Mouse (Mus musculus): ENCODE results near the gene Gm10320. TPM values are rescaled to one million over a fixed set of nuclear protein-coding genes. Genes with fewer than 3 reads are reported as not detected.

Gm10320 gene
- polyA plus RNA-seq (2016; fragmentation: Nextera tagmentation; extraction: Ambion mirVana) = 0.70 and 1.5 TPM in 2 replicates

DNA sequence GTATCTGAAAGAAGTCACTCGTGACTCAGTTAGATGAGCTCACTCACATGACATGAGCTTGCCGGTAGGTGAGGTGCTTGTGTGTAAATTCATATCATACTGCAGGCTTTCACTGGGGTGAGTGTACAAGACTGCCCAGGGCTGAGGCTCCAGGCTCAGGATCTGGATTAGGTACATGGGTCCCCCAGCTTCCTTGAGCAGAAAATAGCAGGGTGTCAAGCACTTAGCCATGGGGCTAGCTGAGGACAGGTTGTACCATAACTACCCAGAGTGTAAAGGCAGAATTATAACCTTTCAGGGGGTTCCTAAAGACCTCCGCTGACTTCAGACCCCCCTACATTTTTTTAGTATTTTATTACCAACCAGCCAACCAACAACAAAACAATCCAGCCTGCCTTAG is at the start of gene Gm10320:
TSS of gene Gm10320 (minus strand) at position 93 of the 400 bp plus-strand sequence.
- WGBS = 80% methylated on average over 3 of the region's 3 CpGs
- Histone ChIP-seq H3K27me3 (ENCODE audit: low read depth, poor library complexity, severe bottlenecking) (peaks cover 13% of the 10 kb centered on the region), H3K36me3 (no peaks in the 10 kb centered on the region), H3K9me3 (replicated peaks) (no peaks in the 10 kb centered on the region), H3K27ac (no peak within 1 kb of the TSS), H3K4me1 (peaks cover 23% of the 10 kb centered on the region), H3K4me3 (no peak within 1 kb of the TSS)
- DNase-seq (ENCODE audit: low spot score) = no peak

- no peak for DNase-seq (ENCODE audit: low spot score)
- H3K4me1 ChIP-seq = peaks cover 16% of the 10 kb centered on the region
- WGBS = 88% methylated on average over 2 of the region's 2 CpGs
- no peak overlapping the region for H3K4me3 ChIP-seq
- H3K9me3 ChIP-seq (replicated peaks) = no peaks in the 10 kb centered on the region
- peaks cover 11% of the 10 kb centered on the region for H3K27me3 ChIP-seq (ENCODE audit: low read depth, poor library complexity, severe bottlenecking)
- no peak overlapping the region for H3K27ac ChIP-seq
- no peaks in the 10 kb centered on the region for H3K36me3 ChIP-seq
Observed at GRCm38 (mm10) chr13:98541601-98542000, 49.8 kb upstream of the Gm10320 start.

GRCm38 (mm10) chr13:98540206-98540605 is 48.4 kb upstream of the Gm10320 start:
- peaks cover 16% of the 10 kb centered on the region for H3K27me3 ChIP-seq (ENCODE audit: low read depth, poor library complexity, severe bottlenecking)
- no peaks in the 10 kb centered on the region for H3K36me3 ChIP-seq
- H3K4me1 ChIP-seq = peaks cover 19% of the 10 kb centered on the region
- DNase-seq (ENCODE audit: low spot score) = peak; percentile 26
- no peak overlapping the region for H3K4me3 ChIP-seq
- H3K9me3 ChIP-seq (replicated peaks) = no peaks in the 10 kb centered on the region
- WGBS = 86% methylated on average over 3 of the region's 3 CpGs
- H3K27ac ChIP-seq = no peak overlapping the region

DNA sequence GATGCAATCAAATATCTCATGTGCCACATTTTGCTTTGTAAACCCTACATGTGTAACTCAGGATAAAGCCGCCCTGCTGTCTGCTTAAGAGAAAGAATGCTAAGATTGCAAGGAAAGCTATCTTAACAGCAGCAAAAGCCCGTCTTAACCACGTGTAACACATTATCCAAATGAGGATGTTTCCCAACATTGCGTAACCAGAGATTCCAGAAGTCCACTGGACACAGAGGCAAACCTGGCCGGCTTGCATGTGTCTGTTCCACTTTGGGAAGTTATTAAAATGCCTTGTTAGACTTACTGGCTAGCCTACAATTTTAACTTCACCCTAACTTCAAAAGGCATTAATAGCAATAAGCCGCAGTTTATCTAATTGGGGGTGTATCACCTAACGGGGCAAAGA is 47.5 kb upstream of the Gm10320 start:
- Histone ChIP-seq H3K9me3 (replicated peaks) (no peaks in the 10 kb centered on the region), H3K27me3 (ENCODE audit: low read depth, poor library complexity, severe bottlenecking) (peaks cover 16% of the 10 kb centered on the region), H3K4me3 (no peak overlapping the region), H3K4me1 (peaks cover 28% of the 10 kb centered on the region), H3K36me3 (no peaks in the 10 kb centered on the region), H3K27ac (no peak overlapping the region)
- WGBS = 78% methylated on average over 7 of the region's 7 CpGs
- no peak for DNase-seq (ENCODE audit: low spot score)

GRCm38 (mm10) chr13:98538587-98538986 is 46.8 kb upstream of the Gm10320 start:
- WGBS = 89% methylated on average over 5 of the region's 5 CpGs
- no peak overlapping the region for H3K27ac ChIP-seq

DNA sequence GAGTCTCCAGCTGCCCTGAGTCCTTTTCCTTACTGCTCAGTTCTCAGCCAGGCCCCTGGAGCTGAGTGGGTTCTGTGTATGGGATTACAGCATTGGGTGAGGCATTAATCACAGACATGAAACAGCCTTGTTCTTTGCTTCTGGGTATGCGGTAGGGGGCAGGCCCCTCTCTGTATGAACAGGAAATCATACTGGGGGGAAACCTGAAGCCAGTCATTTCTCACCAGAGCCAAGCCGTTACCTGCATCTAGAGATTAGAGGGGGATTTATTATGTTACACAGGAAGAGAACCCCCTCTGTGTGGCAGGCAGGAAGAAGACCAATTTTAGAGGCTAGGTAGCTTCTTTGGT is 43.1 kb upstream of the Gm10320 start:
- WGBS = 14% methylated on average over 2 of the region's 2 CpGs
- Histone ChIP-seq H3K27me3 (ENCODE audit: low read depth, poor library complexity, severe bottlenecking) (peaks cover 12% of the 10 kb centered on the region), H3K4me3 (no peak overlapping the region), H3K27ac (peak overlapping the region; percentile 37), H3K4me1 (peaks cover 60% of the 10 kb centered on the region), H3K9me3 (replicated peaks) (no peaks in the 10 kb centered on the region), H3K36me3 (no peaks in the 10 kb centered on the region)
- DNase-seq (ENCODE audit: low spot score) = no peak

More at GRCm38 (mm10) chr13:98538587-98538986, 46.8 kb upstream of the Gm10320 start:
- no peaks in the 10 kb centered on the region for H3K36me3 ChIP-seq
- peaks cover 35% of the 10 kb centered on the region for H3K4me1 ChIP-seq
- DNase-seq (ENCODE audit: low spot score) = no peak
- no peaks in the 10 kb centered on the region for H3K9me3 ChIP-seq (replicated peaks)
- H3K27me3 ChIP-seq (ENCODE audit: low read depth, poor library complexity, severe bottlenecking) = peaks cover 12% of the 10 kb centered on the region
- no peak overlapping the region for H3K4me3 ChIP-seq

DNA sequence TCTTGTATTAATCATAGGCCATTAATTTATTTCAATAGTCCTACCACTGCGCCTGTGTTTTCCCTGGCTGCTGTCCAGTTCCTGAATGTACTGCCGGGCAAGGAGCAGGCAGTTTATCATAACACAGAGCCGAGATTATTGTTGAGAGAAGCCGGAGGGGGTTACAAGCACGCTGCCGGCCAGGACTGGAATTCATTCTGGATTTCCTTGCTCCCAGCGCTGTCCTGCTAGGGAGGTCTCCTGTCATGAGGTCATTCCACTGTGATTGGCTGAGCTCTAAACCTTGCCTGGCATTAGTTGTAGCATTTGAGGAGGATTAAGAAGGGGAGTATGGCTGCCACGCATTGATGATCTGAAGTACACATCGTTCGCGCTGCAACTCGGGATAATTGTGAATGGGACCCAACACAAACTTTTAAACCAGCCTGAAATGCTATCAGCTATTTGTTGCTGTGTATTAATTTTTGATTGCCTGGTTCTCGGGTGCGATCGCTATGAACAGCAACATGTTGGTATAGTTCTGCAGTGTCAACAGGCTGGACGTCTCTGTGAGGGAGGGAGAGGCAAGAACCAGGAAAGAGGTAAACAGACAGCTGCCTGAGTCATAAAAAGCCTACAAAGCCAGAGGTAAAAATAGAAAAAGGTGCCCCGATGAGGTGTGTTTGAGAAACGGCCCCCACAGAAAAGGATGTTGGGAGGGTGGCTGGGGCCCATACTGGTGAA is 42.5 kb upstream of the Gm10320 start:
- Histone ChIP-seq H3K27ac (peak overlapping the region; percentile 37), H3K36me3 (no peaks in the 10 kb centered on the region), H3K4me3 (peak overlapping the region; percentile 17; the same call in 1 of the 2 replicates), H3K9me3 (replicated peaks) (no peaks in the 10 kb centered on the region), H3K4me1 (peaks cover 60% of the 10 kb centered on the region), H3K27me3 (ENCODE audit: low read depth, poor library complexity, severe bottlenecking) (peaks cover 12% of the 10 kb centered on the region)
- DNase-seq (ENCODE audit: low spot score) = peak; percentile 66
- WGBS = 37% methylated on average over 18 of the region's 18 CpGs

GRCm38 (mm10) chr13:98533415-98533814 is 41.6 kb upstream of the Gm10320 start:
- WGBS = 23% methylated on average over 9 of the region's 9 CpGs
- H3K27ac ChIP-seq = peak overlapping the region; percentile 72
- peaks cover 8% of the 10 kb centered on the region; the same call in 1 of the 2 replicates for H3K27me3 ChIP-seq (ENCODE audit: low read depth, poor library complexity, severe bottlenecking)
- H3K4me3 ChIP-seq = no peak overlapping the region
- DNase-seq (ENCODE audit: low spot score) = peak; percentile 56
- no peaks in the 10 kb centered on the region for H3K9me3 ChIP-seq (replicated peaks)
- H3K36me3 ChIP-seq = no peaks in the 10 kb centered on the region
- peaks cover 57% of the 10 kb centered on the region for H3K4me1 ChIP-seq

DNA sequence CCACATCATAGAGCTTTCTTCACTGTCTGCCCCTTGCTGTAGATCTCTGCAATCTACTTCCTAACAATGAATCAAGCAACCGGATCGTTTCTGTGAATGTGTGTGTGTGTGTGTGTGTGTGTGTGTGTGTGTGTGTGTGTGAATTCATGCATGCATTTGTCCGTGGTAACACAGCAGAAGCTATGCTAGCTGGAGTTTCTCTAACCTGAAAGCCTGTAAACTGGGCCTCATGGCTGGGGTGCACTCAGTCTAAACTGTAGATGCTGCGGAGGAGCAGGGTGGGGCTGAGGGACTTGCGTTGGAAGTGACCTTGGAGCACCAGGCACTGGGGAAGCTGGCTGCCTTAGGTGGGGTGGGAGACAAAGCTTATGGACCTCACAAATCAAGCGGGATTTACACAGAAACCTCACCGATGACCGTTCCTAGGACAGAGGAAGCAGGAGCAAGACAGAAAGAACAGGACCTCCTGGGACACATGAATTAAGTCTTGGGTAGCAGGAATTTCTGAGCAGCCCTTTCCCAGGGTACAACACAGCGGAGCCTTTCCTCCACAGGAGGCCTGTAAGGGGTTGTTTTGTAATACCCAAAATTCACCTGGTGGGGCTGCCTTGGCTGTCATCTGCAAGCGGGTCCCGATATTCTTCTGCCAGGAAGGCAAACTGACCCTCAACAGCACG is 41.0 kb upstream of the Gm10320 start:
- Histone ChIP-seq H3K4me1 (peaks cover 53% of the 10 kb centered on the region), H3K27me3 (ENCODE audit: low read depth, poor library complexity, severe bottlenecking) (0 out of 2 replicates have a peak, but pooled peaks cover 8% of the 10 kb centered on the region), H3K27ac (peak overlapping the region; percentile 72), H3K9me3 (replicated peaks) (no peaks in the 10 kb centered on the region), H3K4me3 (no peak overlapping the region), H3K36me3 (no peaks in the 10 kb centered on the region)
- DNase-seq (ENCODE audit: low spot score) = no peak
- 65% methylated on average over 12 of the region's 12 CpGs for WGBS

DNA sequence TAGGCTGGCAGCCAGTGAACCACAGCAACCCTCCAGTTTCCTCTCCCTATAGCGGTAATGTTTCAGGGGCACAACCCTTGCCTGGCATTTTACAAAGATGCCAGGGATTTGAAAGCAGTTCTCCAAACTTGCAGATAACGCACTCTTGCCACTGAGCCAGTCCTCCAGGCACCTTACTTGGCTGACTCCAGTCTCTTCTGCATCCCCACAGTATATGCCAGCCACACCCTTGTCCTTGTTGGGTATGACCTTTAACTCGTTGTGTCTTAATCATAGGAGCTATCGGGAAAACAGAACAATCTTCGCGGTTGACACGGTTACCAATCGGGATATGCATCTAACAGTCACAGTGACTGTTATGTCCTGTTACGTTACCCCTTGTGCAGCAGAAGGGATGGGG is 40.2 kb upstream of the Gm10320 start:
- Histone ChIP-seq H3K4me1 (peaks cover 53% of the 10 kb centered on the region), H3K9me3 (replicated peaks) (no peaks in the 10 kb centered on the region), H3K27ac (no peak overlapping the region), H3K27me3 (ENCODE audit: low read depth, poor library complexity, severe bottlenecking) (0 out of 2 replicates have a peak, but pooled peaks cover 8% of the 10 kb centered on the region), H3K4me3 (no peak overlapping the region), H3K36me3 (no peaks in the 10 kb centered on the region)
- WGBS = 89% methylated on average over 9 of the region's 9 CpGs
- no peak for DNase-seq (ENCODE audit: low spot score)

GRCm38 (mm10) chr13:98531306-98531705 is 39.5 kb upstream of the Gm10320 start:
- Histone ChIP-seq H3K27ac (no peak overlapping the region), H3K27me3 (ENCODE audit: low read depth, poor library complexity, severe bottlenecking) (0 out of 2 replicates have a peak, but pooled peaks cover 1% of the 10 kb centered on the region), H3K4me3 (no peak overlapping the region), H3K36me3 (no peaks in the 10 kb centered on the region), H3K9me3 (replicated peaks) (no peaks in the 10 kb centered on the region), H3K4me1 (peaks cover 49% of the 10 kb centered on the region)
- 59% methylated on average over 3 of the region's 3 CpGs for WGBS
- DNase-seq (ENCODE audit: low spot score) = no peak

- Histone ChIP-seq H3K9me3 (replicated peaks) (no peaks in the 10 kb centered on the region), H3K4me3 (no peak overlapping the region), H3K27me3 (ENCODE audit: low read depth, poor library complexity, severe bottlenecking) (peaks cover 8% of the 10 kb centered on the region; the same call in 1 of the 2 replicates), H3K27ac (peak overlapping the region; percentile 27), H3K4me1 (peaks cover 20% of the 10 kb centered on the region), H3K36me3 (no peaks in the 10 kb centered on the region)
- 62% methylated on average over 6 of the region's 6 CpGs for WGBS
- DNase-seq (ENCODE audit: low spot score) = no peak
Observed at GRCm38 (mm10) chr13:98523719-98524316, 32.0 kb upstream of the Gm10320 start.

- H3K9me3 ChIP-seq (replicated peaks) = no peaks in the 10 kb centered on the region
- H3K4me3 ChIP-seq = peak overlapping the region; percentile 10; the same call in 1 of the 2 replicates
- H3K4me1 ChIP-seq = peaks cover 25% of the 10 kb centered on the region
- no peak for DNase-seq (ENCODE audit: low spot score)
- peaks cover 26% of the 10 kb centered on the region; the same call in 1 of the 2 replicates for H3K27me3 ChIP-seq (ENCODE audit: low read depth, poor library complexity, severe bottlenecking)
- 12% methylated on average over 11 of the region's 11 CpGs for WGBS
- peak overlapping the region; percentile 51; the same call in 1 of the 2 replicates for H3K27ac ChIP-seq
- no peaks in the 10 kb centered on the region for H3K36me3 ChIP-seq
Observed at GRCm38 (mm10) chr13:98518341-98518740, 26.5 kb upstream of the Gm10320 start.
